Mouse (Mus musculus) liver, adult 10 weeks (tissue): Measurements from ENCODE around the gene Fgf3. TPM values are rescaled to one million over a fixed set of nuclear protein-coding genes. Genes with fewer than 3 reads are reported as not detected.

Experiments used
- polyA plus RNA-seq: library from polyadenylated mRNA; stranded (reverse); fragments of 350-450 nt; fragmentation: Illumina TruSeq; extraction: RNeasy Lipid Tissue Mini Kit (QIAGEN cat#74804); gene quantifications from one replicate; pipeline ENCODE4 v1.2.3, GENCODE M21; 2014; ENCODE audit warnings: low read depth, low replicate concordance

Gene Fgf3
- not detected for polyA plus RNA-seq

DNA sequence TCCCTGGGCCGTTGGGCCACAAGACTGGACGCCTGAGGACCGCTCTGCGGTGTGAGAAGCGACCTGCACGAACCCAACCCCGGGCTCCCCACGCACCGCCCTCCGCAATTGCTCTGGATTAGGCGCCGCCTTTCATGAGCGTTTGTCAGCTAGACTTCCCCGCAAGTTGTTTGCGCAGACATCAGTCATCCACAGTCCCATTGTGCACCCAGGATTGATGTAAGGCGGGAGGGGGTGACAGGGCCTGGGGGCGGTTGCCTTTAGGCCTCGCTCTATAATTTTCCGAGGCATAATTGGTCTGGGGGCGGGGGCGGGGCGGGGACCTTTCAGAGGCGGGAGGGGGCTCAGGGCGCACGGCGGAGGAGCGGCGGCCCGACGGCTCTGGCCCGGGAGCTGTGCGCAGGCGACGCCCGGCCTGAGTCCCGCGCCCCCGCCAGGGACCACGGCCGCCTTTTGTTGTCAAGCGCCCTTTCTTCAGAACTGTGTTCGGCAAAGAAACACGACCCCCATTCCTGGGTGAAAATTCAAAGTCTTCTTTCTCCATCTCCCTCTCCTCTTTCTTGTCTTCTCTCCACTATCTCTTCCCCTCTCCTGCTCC, at the start of gene Fgf3:
Gene Fgf3, plus strand, starts transcription at position 193 of the 598 bp plus-strand sequence.

DNA sequence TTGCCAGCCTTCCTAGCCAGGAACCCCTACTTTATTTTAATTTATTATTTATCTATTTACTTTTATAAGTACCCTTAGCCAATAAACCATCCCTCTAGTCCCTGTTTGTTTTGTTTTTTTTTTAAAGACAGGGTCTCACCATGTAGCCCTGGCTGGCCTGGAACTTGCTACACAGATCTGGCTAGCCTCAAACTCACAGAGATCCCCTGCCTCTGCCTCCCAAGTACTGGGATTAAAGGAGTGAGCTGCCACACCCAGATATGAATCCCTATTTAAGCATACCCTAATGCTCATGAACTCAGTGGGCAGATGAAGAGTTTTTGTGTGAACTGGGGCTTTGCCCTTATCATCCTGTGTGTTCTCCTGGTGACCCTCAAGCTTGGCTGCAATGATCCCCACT, 9.2 kb downstream of the Fgf3 start, which contains the start of gene Fgf4:
Gene Fgf4, plus strand, starts transcription at position 301 of the 400 bp plus-strand sequence.

Other genes starting within 250 kb of the Fgf3 start
- gene Ano1, start 86.1 kb upstream of the Fgf3 start, polyA plus RNA-seq = 1.1 TPM
- not detected for gene Fgf4, start 9.3 kb downstream of the Fgf3 start, polyA plus RNA-seq
- gene Fgf15, start 58.4 kb downstream of the Fgf3 start, polyA plus RNA-seq = not detected
- 4.1 TPM for gene LTO1, start 77.0 kb downstream of the Fgf3 start, polyA plus RNA-seq
- 27.4 TPM for gene Ccnd1, start 101.8 kb downstream of the Fgf3 start, polyA plus RNA-seq